Mouse (Mus musculus): ENCODE data around the gene Mast4. TPM values are rescaled to one million over a fixed set of nuclear protein-coding genes. Genes with fewer than 3 reads are reported as not detected.
A peak's percentile ranks its signal among the peaks of the same experiment; 100 is the strongest.

The Mast4 gene
- polyA plus RNA-seq, 1 experiment = 10.8 TPM

- Histone ChIP-seq H3K79me2 (ENCODE audit: control insufficient read depth, insufficient read depth) (peaks cover 41% of the 10 kb centered on the region), H3K27me3 (ENCODE audit: control insufficient read depth, insufficient read depth, insufficient read length) (no peaks in the 10 kb centered on the region), H3K79me3 (ENCODE audit: low read depth) (peaks cover 37% of the 10 kb centered on the region), H3K36me3 (ENCODE audit: control insufficient read depth, insufficient read depth) (no peaks in the 10 kb centered on the region), H3K4me3 (ENCODE audit: insufficient read depth, poor library complexity, severe bottlenecking) (peak overlapping the region; percentile 65), H3ac (ENCODE audit: control insufficient read depth, insufficient read length, low read depth) (peak overlapping the region; percentile 68)
- TF ChIP-seq MYOD1 (IDR thresholded peaks at IDR 0.05; ENCODE audit: control insufficient read depth, insufficient read length, low read depth) = peak; percentile 61
- TF ChIP-seq CEBPB (IDR thresholded peaks at IDR 0.05; ENCODE audit: low read depth) = no peak
Measured at GRCm38 (mm10) chr13:102906661-102907009, 427.7 kb downstream of the Mast4 start.

- H3K27me3 ChIP-seq (ENCODE audit: control insufficient read depth, insufficient read depth, insufficient read length) = no peaks in the 10 kb centered on the region
- TF ChIP-seq MAX (IDR thresholded peaks at IDR 0.05) (no peak), MYOG (IDR thresholded peaks at IDR 0.05; ENCODE audit: control insufficient read depth, extremely low read depth, insufficient read length) (no peak), CTCF (IDR thresholded peaks at IDR 0.05; ENCODE audit: control insufficient read depth, insufficient read depth, insufficient read length) (no peak), FOSL1 (IDR thresholded peaks at IDR 0.05; ENCODE audit: insufficient read depth, low read length, poor library complexity, severe bottlenecking) (no peak), USF1 (IDR thresholded peaks at IDR 0.05; ENCODE audit: low read depth) (no peak), MYOD1 (IDR thresholded peaks at IDR 0.05; ENCODE audit: control insufficient read depth, insufficient read length, low read depth) (no peak), CEBPB (IDR thresholded peaks at IDR 0.05; ENCODE audit: low read depth) (no peak)
- peaks cover 41% of the 10 kb centered on the region for H3K79me3 ChIP-seq (ENCODE audit: low read depth)
- H3ac ChIP-seq (ENCODE audit: control insufficient read depth, insufficient read length, low read depth) = peak overlapping the region; percentile 74
- peaks cover 46% of the 10 kb centered on the region for H3K79me2 ChIP-seq (ENCODE audit: control insufficient read depth, insufficient read depth)
- H3K36me3 ChIP-seq (ENCODE audit: control insufficient read depth, insufficient read depth) = no peaks in the 10 kb centered on the region
- H3K4me3 ChIP-seq (ENCODE audit: insufficient read depth, poor library complexity, severe bottlenecking) = peak overlapping the region; percentile 65
Measured at GRCm38 (mm10) chr13:102906004-102906660, 428.2 kb downstream of the Mast4 start.

- Histone ChIP-seq H3ac (ENCODE audit: control insufficient read depth, insufficient read length, low read depth) (peak overlapping the region; percentile 79), H3K4me3 (ENCODE audit: insufficient read depth, poor library complexity, severe bottlenecking) (peak overlapping the region; percentile 65), H3K79me2 (ENCODE audit: control insufficient read depth, insufficient read depth) (peaks cover 53% of the 10 kb centered on the region), H3K27me3 (ENCODE audit: control insufficient read depth, insufficient read depth, insufficient read length) (no peaks in the 10 kb centered on the region), H3K36me3 (ENCODE audit: control insufficient read depth, insufficient read depth) (no peaks in the 10 kb centered on the region), H3K79me3 (ENCODE audit: low read depth) (peaks cover 45% of the 10 kb centered on the region)
- TF ChIP-seq MAX (IDR thresholded peaks at IDR 0.05) (no peak), MYOD1 (IDR thresholded peaks at IDR 0.05; ENCODE audit: control insufficient read depth, insufficient read length, low read depth) (no peak), USF1 (IDR thresholded peaks at IDR 0.05; ENCODE audit: low read depth) (no peak), CTCF (IDR thresholded peaks at IDR 0.05; ENCODE audit: control insufficient read depth, insufficient read depth, insufficient read length) (no peak), MYOG (IDR thresholded peaks at IDR 0.05; ENCODE audit: control insufficient read depth, extremely low read depth, insufficient read length) (no peak), CEBPB (IDR thresholded peaks at IDR 0.05; ENCODE audit: low read depth) (no peak), FOSL1 (IDR thresholded peaks at IDR 0.05; ENCODE audit: insufficient read depth, low read length, poor library complexity, severe bottlenecking) (no peak)
Measured at GRCm38 (mm10) chr13:102905361-102905950, 428.8 kb downstream of the Mast4 start.

- H3K27me3 ChIP-seq (ENCODE audit: control insufficient read depth, insufficient read depth, insufficient read length) = no peaks in the 10 kb centered on the region
- peaks cover 62% of the 10 kb centered on the region for H3K79me2 ChIP-seq (ENCODE audit: control insufficient read depth, insufficient read depth)
- peaks cover 45% of the 10 kb centered on the region for H3K79me3 ChIP-seq (ENCODE audit: low read depth)
- peak overlapping the region; percentile 65 for H3K4me3 ChIP-seq (ENCODE audit: insufficient read depth, poor library complexity, severe bottlenecking)
- TF ChIP-seq MAX (IDR thresholded peaks at IDR 0.05) (no peak), FOSL1 (IDR thresholded peaks at IDR 0.05; ENCODE audit: insufficient read depth, low read length, poor library complexity, severe bottlenecking) (no peak), MYOG (IDR thresholded peaks at IDR 0.05; ENCODE audit: control insufficient read depth, extremely low read depth, insufficient read length) (no peak)
- H3ac ChIP-seq (ENCODE audit: control insufficient read depth, insufficient read length, low read depth) = peak overlapping the region; percentile 47
- H3K36me3 ChIP-seq (ENCODE audit: control insufficient read depth, insufficient read depth) = no peaks in the 10 kb centered on the region
Measured at GRCm38 (mm10) chr13:102903689-102904088, 430.6 kb downstream of the Mast4 start.

GRCm38 (mm10) chr13:102902123-102902522 lies 432.2 kb downstream of the Mast4 start:
- Histone ChIP-seq H3K36me3 (ENCODE audit: control insufficient read depth, insufficient read depth) (no peaks in the 10 kb centered on the region), H3K79me3 (ENCODE audit: low read depth) (peaks cover 59% of the 10 kb centered on the region), H3K79me2 (ENCODE audit: control insufficient read depth, insufficient read depth) (peaks cover 77% of the 10 kb centered on the region), H3ac (ENCODE audit: control insufficient read depth, insufficient read length, low read depth) (no peak overlapping the region), H3K27me3 (ENCODE audit: control insufficient read depth, insufficient read depth, insufficient read length) (no peaks in the 10 kb centered on the region), H3K4me3 (ENCODE audit: insufficient read depth, poor library complexity, severe bottlenecking) (no peak overlapping the region)
- no peak for TF ChIP-seq USF1 (IDR thresholded peaks at IDR 0.05; ENCODE audit: low read depth)
- no peak for TF ChIP-seq MYOD1 (IDR thresholded peaks at IDR 0.05; ENCODE audit: control insufficient read depth, insufficient read length, low read depth)
- TF ChIP-seq CTCF (IDR thresholded peaks at IDR 0.05; ENCODE audit: control insufficient read depth, insufficient read depth, insufficient read length) = no peak
- TF ChIP-seq FOSL1 (IDR thresholded peaks at IDR 0.05; ENCODE audit: insufficient read depth, low read length, poor library complexity, severe bottlenecking) = no peak
- no peak for TF ChIP-seq MAX (IDR thresholded peaks at IDR 0.05)
- no peak for TF ChIP-seq MYOG (IDR thresholded peaks at IDR 0.05; ENCODE audit: control insufficient read depth, extremely low read depth, insufficient read length)
- no peak for TF ChIP-seq CEBPB (IDR thresholded peaks at IDR 0.05; ENCODE audit: low read depth)

- no peaks in the 10 kb centered on the region for H3K36me3 ChIP-seq (ENCODE audit: control insufficient read depth, insufficient read depth)
- H3ac ChIP-seq (ENCODE audit: control insufficient read depth, insufficient read length, low read depth) = no peak overlapping the region
- H3K79me2 ChIP-seq (ENCODE audit: control insufficient read depth, insufficient read depth) = peaks cover 85% of the 10 kb centered on the region
- peaks cover 68% of the 10 kb centered on the region for H3K79me3 ChIP-seq (ENCODE audit: low read depth)
- TF ChIP-seq MAX (IDR thresholded peaks at IDR 0.05) (no peak), FOSL1 (IDR thresholded peaks at IDR 0.05; ENCODE audit: insufficient read depth, low read length, poor library complexity, severe bottlenecking) (no peak), USF1 (IDR thresholded peaks at IDR 0.05; ENCODE audit: low read depth) (no peak), MYOG (IDR thresholded peaks at IDR 0.05; ENCODE audit: control insufficient read depth, extremely low read depth, insufficient read length) (no peak), MYOD1 (IDR thresholded peaks at IDR 0.05; ENCODE audit: control insufficient read depth, insufficient read length, low read depth) (no peak), CEBPB (IDR thresholded peaks at IDR 0.05; ENCODE audit: low read depth) (no peak), CTCF (IDR thresholded peaks at IDR 0.05; ENCODE audit: control insufficient read depth, insufficient read depth, insufficient read length) (no peak)
- H3K27me3 ChIP-seq (ENCODE audit: control insufficient read depth, insufficient read depth, insufficient read length) = no peaks in the 10 kb centered on the region
- no peak overlapping the region for H3K4me3 ChIP-seq (ENCODE audit: insufficient read depth, poor library complexity, severe bottlenecking)
Measured at GRCm38 (mm10) chr13:102900531-102900930, 433.8 kb downstream of the Mast4 start.

Data from C2C12 (cell line).